Mouse (Mus musculus) neural tube, embryonic 14.5 days (tissue): Measurements from ENCODE around the gene Dnpep. TPM values are rescaled to one million over a fixed set of nuclear protein-coding genes. Genes with fewer than 3 reads are reported as not detected.

Experiments used
- ATAC-seq: fragments of 200-750 bp; cut with Nextera tagmentation; 2 replicates; pipeline ENCODE4 v1.8.0; 2017; ENCODE audit warnings: low read depth, mild to moderate bottlenecking, moderate TSS enrichment, moderate library complexity
- H3K27ac ChIP-seq: fragments of 300-500 bp; sonication (generic); 2 replicates; pipeline ENCODE4 v1.5.1; 2014; ENCODE audit warnings: low read depth, mild to moderate bottlenecking, control low read depth, low read length, moderate library complexity, mixed read lengths
- H3K27me3 ChIP-seq: fragments of 300-500 bp; sonication (generic); 2 replicates; pipeline ENCODE4 v1.6.1; 2014; ENCODE audit warnings: low read length; ENCODE audit not compliant: control insufficient read depth, insufficient read depth
- H3K36me3 ChIP-seq: fragments of 300-500 bp; sonication (generic); 2 replicates; pipeline ENCODE4 v1.6.1; 2014; ENCODE audit warnings: low read length, mixed read lengths; ENCODE audit not compliant: control insufficient read depth, insufficient read depth
- H3K4me1 ChIP-seq: fragments of 300-500 bp; sonication (generic); 2 replicates; pipeline ENCODE4 v1.6.1; 2014; ENCODE audit warnings: low read length; ENCODE audit not compliant: control insufficient read depth, insufficient read depth
- H3K4me2 ChIP-seq: fragments of 300-500 bp; sonication (generic); 2 replicates; pipeline ENCODE4 v1.6.1; 2014; ENCODE audit warnings: mild to moderate bottlenecking, low read depth, low read length, control low read depth
- H3K4me3 ChIP-seq: fragments of 300-500 bp; sonication (generic); 2 replicates; pipeline ENCODE4 v1.5.1; 2014; ENCODE audit warnings: low read depth, low read length, control low read depth, mixed read lengths
- H3K9ac ChIP-seq: fragments of 300-500 bp; sonication (generic); replicated peaks from 2 replicates; pipeline ENCODE4 v1.6.1; 2014; ENCODE audit warnings: low read depth, mild to moderate bottlenecking, control low read depth, low read length, mixed read lengths
- H3K9me3 ChIP-seq: fragments of 300-500 bp; sonication (generic); 2 replicates; pipeline ENCODE4 v1.6.1; 2016; ENCODE audit warnings: low read length; ENCODE audit not compliant: control insufficient read depth
- WGBS: fragments of 180-500 bp; shearing (Covaris S2); extraction: QIAGEN DNeasy Blood & Tissue Kit; methylation state at CpG from one replicate; pipeline ENCODE4 v1.1.7; 2014; 5-methylcytosine and 5-hydroxymethylcytosine counted together
- polyA plus RNA-seq: library from polyadenylated mRNA; unstranded; fragments of >200 nt; fragmentation: Nextera tagmentation; extraction: Ambion mirVana; gene quantifications from 2 replicates; pipeline ENCODE4 v1.2.1, GENCODE M21; 2014

Dnpep gene
- polyA plus RNA-seq, 1 experiment from 2014 or later = 139 TPM

DNA sequence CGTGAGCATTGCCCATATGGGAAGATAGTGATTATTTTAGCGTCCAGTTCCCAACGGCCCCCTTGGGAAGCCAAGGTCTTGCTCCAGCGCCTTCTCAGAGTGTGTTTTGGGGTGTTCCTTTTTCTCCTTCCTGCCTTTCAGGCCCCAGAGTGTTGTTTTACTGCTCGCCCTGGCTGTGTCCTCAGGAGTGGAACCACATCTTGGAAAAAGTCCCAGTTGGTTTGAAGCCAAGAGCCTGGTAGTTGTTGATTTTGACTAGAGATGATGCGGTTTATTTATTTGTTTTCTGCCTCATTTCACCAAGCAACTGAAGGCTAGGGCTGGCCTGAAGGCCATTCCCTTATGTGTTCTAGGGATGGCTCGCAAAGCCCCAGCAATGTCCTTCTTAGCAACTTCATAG lies 39.5 kb upstream of the Dnpep start:
- WGBS = 71% methylated on average over 7 of the region's 7 CpGs
- no peak overlapping the region for H3K4me3 ChIP-seq
- H3K27ac ChIP-seq = no peak overlapping the region
- H3K9me3 ChIP-seq = no peaks in the 10 kb centered on the region
- H3K36me3 ChIP-seq = no peaks in the 10 kb centered on the region
- no peak for ATAC-seq
- no peak overlapping the region for H3K4me2 ChIP-seq
- H3K9ac ChIP-seq = no peak overlapping the region
- peaks cover 7% of the 10 kb centered on the region; the same call in 1 of the 2 replicates for H3K4me1 ChIP-seq
- H3K27me3 ChIP-seq = peaks cover 16% of the 10 kb centered on the region

DNA sequence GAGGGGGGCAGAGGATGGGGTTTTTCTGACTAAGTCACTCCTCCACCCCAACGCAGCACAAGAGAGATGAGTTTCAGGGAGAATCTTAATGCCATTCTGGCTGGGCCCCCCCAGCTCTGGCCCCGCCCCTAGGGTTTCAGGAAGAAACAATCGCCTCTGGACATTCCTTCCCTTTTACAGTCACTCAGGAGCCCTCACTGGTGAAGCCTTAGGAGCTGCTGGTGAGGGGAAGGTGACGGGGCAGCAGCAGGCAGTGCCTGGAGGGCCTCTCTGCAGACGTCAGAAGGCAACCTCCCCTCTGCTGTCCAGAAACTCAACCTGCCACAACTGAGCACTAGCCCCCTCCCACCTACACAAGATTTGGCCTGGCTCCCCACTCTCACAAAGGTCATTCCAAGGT lies 31.5 kb upstream of the Dnpep start:
- no peaks in the 10 kb centered on the region for H3K9me3 ChIP-seq
- H3K36me3 ChIP-seq = no peaks in the 10 kb centered on the region
- peaks cover 1% of the 10 kb centered on the region; the same call in 1 of the 2 replicates for H3K4me1 ChIP-seq
- no peak overlapping the region for H3K4me3 ChIP-seq
- WGBS = 45% methylated on average over 5 of the region's 5 CpGs
- H3K9ac ChIP-seq = no peak overlapping the region
- no peak for ATAC-seq
- no peak overlapping the region for H3K27ac ChIP-seq
- H3K27me3 ChIP-seq = no peaks in the 10 kb centered on the region
- no peak overlapping the region for H3K4me2 ChIP-seq

DNA sequence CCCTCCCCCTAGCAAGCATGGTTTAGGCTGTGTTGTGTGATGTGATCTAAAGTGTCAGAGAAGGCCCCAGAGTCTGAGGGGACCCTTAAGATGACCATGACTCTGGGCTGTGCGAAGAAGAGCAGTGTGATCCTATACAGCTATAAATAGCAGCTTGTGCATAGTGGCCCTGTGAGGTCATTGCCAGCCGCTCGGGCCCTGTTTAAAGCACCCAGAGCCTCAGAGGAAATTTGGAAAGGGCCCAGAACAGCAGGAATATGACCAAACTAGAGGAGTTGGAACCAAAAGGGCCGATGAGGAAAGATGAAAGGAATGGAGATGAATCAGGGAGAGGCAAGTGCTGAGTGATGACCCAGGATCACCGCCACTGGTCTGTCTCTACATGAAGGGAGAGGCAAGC lies 29.5 kb upstream of the Dnpep start:
- Histone ChIP-seq H3K27ac (no peak overlapping the region), H3K4me2 (no peak overlapping the region), H3K27me3 (no peaks in the 10 kb centered on the region), H3K9me3 (no peaks in the 10 kb centered on the region), H3K9ac (no peak overlapping the region), H3K36me3 (no peaks in the 10 kb centered on the region), H3K4me3 (no peak overlapping the region), H3K4me1 (peaks cover 2% of the 10 kb centered on the region; the same call in 1 of the 2 replicates)
- 80% methylated on average over 5 of the region's 5 CpGs for WGBS
- ATAC-seq = no peak

DNA sequence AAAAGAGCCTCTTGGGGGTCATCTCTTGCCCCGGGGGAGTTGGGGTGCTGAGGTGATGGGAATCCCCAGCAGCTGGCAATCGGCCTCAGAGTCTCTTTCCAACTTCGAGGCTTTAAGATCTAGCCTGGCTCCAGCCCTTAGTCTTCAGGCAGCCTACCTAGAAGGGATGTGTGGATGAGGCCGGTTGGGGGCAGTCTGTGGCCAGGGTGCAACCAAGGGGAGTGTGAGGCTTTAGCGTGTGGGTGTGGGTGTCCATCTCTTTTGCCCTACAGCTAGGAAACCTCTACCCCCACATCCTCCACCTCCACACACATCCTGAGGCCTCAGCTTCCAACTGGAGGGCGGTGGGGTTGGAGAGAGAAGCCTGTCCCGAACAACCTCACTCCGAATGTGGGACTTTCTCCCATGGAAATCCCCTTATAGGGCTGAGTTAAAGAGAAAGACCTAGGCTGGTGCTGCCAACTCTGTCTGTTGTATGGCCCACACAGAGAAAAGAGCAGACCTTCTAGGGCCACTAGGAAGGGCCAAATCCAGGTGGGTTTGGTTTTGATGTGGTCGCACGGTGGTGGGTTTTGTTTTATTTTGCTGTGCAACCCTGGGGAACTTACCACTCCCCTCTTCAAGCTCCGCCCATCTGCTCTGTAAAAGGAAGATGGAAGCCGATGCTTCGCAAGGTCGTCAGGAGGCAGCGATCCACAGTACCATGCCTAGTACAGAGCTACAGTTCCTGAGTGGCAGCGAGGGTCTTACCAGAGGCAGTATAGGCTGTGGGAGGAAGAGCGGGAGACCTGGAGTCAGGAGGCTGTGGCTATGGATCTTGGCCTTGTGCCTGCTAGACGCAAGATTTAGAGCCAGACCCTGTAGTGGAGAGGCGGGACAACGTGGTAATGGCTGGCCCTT lies 27.5 kb upstream of the Dnpep start:
- Histone ChIP-seq H3K4me1 (peaks cover 2% of the 10 kb centered on the region; the same call in 1 of the 2 replicates), H3K9ac (no peak overlapping the region), H3K4me2 (no peak overlapping the region), H3K27me3 (no peaks in the 10 kb centered on the region), H3K9me3 (no peaks in the 10 kb centered on the region), H3K36me3 (no peaks in the 10 kb centered on the region), H3K4me3 (no peak overlapping the region), H3K27ac (no peak overlapping the region)
- ATAC-seq = no peak
- 35% methylated on average over 20 of the region's 20 CpGs for WGBS

DNA sequence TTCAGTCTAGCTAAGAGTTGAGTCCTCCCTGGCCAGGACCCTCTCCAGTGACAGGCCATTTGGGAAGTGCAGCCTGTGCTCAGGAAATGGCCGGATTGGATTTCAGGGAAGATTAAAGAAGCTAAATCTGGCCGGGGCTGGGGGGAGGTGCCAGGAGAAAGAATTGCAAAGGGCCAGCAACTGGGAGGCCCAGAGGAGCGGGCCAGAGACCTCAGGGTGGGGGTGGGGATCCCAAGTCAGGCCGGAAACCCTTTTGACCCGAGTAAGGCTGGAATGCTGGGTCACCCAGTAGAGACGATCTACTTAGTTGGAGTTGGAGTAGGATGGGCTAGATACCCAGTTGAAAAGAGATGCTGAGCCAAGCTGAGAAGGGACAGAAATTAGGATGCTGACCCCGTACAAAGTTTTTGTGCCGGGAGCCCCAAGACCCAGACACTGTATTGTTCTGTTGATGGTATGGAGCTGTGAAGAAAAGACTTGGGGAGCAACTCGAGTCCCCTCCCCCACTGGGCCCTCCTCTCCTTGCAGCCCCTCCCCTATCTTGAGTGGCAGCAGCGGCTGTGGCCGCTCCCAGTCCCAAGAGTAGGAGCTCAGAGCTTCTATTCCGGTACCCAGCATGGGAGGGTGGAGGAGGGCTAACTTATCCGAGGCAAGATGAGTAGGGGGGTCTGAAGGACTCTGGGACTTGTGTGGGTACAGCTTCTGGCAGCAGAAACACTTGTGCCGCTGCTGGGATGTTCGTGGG lies 26.7 kb upstream of the Dnpep start:
- H3K4me3 ChIP-seq = no peak overlapping the region
- no peaks in the 10 kb centered on the region for H3K36me3 ChIP-seq
- no peak for ATAC-seq
- H3K4me1 ChIP-seq = peaks cover 7% of the 10 kb centered on the region
- WGBS = 4% methylated on average over 15 of the region's 15 CpGs
- no peaks in the 10 kb centered on the region for H3K27me3 ChIP-seq
- no peak overlapping the region for H3K9ac ChIP-seq
- H3K4me2 ChIP-seq = no peak overlapping the region
- no peaks in the 10 kb centered on the region for H3K9me3 ChIP-seq
- no peak overlapping the region for H3K27ac ChIP-seq

DNA sequence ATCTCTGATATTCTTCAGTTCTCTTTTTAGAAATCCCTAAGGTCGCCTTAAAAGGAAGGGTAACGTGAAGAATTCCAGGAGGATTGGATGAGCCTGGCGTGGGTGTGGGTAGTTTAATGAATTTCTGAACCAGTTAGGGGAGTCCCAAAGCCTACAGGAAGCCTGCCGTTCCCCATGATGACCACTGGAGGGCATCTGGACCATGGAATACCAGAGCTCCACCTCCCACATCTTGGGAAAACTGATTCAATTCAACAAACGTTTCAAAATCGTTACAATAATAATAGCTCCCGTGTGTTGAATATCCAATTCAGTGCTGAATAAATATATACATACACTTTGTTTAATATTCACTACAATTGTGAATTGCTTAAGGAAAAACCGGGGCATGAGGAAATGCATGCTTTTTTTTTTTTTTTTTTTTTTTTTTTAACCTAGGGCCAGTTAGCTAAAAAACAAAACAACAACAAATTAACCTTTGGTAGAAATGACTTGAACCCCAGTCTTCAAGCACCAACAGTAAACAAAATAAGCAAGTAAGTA lies 25.2 kb upstream of the Dnpep start:
- WGBS = 1% methylated on average over 8 of the region's 8 CpGs
- H3K36me3 ChIP-seq = no peaks in the 10 kb centered on the region
- no peaks in the 10 kb centered on the region for H3K9me3 ChIP-seq
- H3K27ac ChIP-seq = no peak overlapping the region
- peaks cover 20% of the 10 kb centered on the region for H3K4me1 ChIP-seq
- H3K9ac ChIP-seq = no peak overlapping the region
- H3K27me3 ChIP-seq = no peaks in the 10 kb centered on the region
- H3K4me2 ChIP-seq = no peak overlapping the region
- H3K4me3 ChIP-seq = no peak overlapping the region
- ATAC-seq = 0 out of 2 replicates have a peak, but pooled peaks have one; percentile 50

DNA sequence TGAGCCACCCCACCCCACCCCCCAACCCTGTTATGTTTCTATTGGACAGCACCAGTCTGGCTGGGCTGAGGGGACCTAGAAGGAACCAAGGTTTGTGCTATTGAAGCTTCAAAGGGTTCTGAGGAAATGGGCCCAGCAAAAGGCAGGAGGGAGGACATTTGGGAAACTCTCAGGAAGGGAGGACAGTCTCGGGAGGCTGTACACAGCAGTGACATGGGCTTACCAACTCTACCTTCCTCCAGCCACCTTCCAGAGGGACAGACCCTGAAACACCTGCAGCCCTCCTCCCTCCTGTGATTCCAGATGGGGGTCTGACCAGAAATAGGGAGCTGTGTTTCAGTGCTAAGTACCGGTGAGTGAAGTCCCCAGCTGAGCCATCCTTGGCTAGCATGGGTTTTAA lies 22.7 kb upstream of the Dnpep start:
- Histone ChIP-seq H3K36me3 (no peaks in the 10 kb centered on the region), H3K4me1 (peaks cover 20% of the 10 kb centered on the region), H3K4me3 (no peak overlapping the region), H3K4me2 (no peak overlapping the region), H3K27ac (no peak overlapping the region), H3K9ac (no peak overlapping the region), H3K9me3 (no peaks in the 10 kb centered on the region), H3K27me3 (no peaks in the 10 kb centered on the region)
- 73% methylated on average over 2 of the region's 2 CpGs for whole genome bisulfite sequencing
- no peak for ATAC-seq

DNA sequence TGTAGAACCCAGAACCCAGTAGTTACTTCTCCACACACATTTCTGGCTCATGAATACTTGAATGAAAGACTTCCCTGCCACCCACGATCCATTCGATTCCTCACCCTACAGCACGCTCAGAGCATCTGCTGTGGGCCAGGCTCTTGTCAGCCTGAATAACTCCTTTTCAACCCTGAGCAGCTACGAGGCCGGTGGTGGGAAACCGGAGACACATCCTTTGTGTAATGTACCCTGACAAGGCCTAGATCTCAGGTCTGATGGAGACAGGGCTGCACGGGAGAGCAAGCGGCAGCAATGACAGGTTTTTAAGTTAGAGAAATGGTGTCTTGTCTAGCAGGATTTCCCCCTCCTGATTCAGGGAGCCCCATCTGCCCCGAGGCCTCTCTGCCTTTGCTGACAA lies 21.5 kb upstream of the Dnpep start:
- Histone ChIP-seq H3K9ac (0 out of 2 replicates have a peak overlapping the region, but pooled peaks have one; percentile 17), H3K27ac (peak overlapping the region; percentile 71), H3K4me3 (no peak overlapping the region), H3K9me3 (no peaks in the 10 kb centered on the region), H3K4me1 (peaks cover 19% of the 10 kb centered on the region), H3K36me3 (no peaks in the 10 kb centered on the region), H3K27me3 (no peaks in the 10 kb centered on the region), H3K4me2 (no peak overlapping the region)
- WGBS = 13% methylated on average over 9 of the region's 9 CpGs
- ATAC-seq = peak; percentile 18; the same call in 1 of the 2 replicates
